Mouse (Mus musculus) erythroblast, embryonic 14.5 days (primary cell): ENCODE results near the gene Ecsit. TPM values are rescaled to one million over a fixed set of nuclear protein-coding genes. Genes with fewer than 3 reads are reported as not detected.
A peak's percentile ranks its signal among the peaks of the same experiment; 100 is the strongest.

Source experiments
- H3K27me3 ChIP-seq: 2 replicates; pipeline ENCODE4 v1.6.1; 2012; ENCODE audit warnings: inconsistent platforms; ENCODE audit not compliant: control insufficient read depth
- H3K36me3 ChIP-seq: 2 replicates; pipeline ENCODE4 v1.6.1; 2012; ENCODE audit warnings: mild to moderate bottlenecking, inconsistent platforms; ENCODE audit not compliant: control insufficient read depth
- H3K4me1 ChIP-seq: 2 replicates; pipeline ENCODE4 v1.6.1; 2012; ENCODE audit warnings: inconsistent platforms; ENCODE audit not compliant: control insufficient read depth
- H3K4me3 ChIP-seq: replicated peaks from 2 replicates; pipeline ENCODE3; 2012; ENCODE audit warnings: moderate library complexity, mild to moderate bottlenecking, inconsistent platforms
- H3K9me3 ChIP-seq: 2 replicates; pipeline ENCODE4 v1.6.1; 2012; ENCODE audit warnings: low read length, inconsistent platforms, mixed read lengths; ENCODE audit not compliant: control insufficient read depth
- GATA1 ChIP-seq: IDR thresholded peaks from 2 replicates; pipeline ENCODE4 v1.6.1; 2012; ENCODE audit warnings: low read length, inconsistent platforms, mixed read lengths
- TAL1 ChIP-seq: IDR thresholded peaks from 3 replicates; pipeline ENCODE4 v1.6.1; 2012; ENCODE audit warnings: low read length, inconsistent platforms, mixed read lengths
- polyA plus RNA-seq: library from polyadenylated mRNA; stranded (reverse); fragments of >175 nt; gene quantifications from 2 replicates; pipeline ENCODE4 v1.2.3, GENCODE M21; 2012

The Ecsit gene
- polyA plus RNA-seq, 1 experiment: 3.0 TPM

GRCm38 (mm10) chr9:22056303-22056910 lies 28.8 kb downstream of the Ecsit start:
- Histone ChIP-seq H3K27me3 (peaks cover 45% of the 10 kb centered on the region), H3K4me3 (no peak overlapping the region), H3K36me3 (peaks cover 44% of the 10 kb centered on the region), H3K9me3 (peaks cover 10% of the 10 kb centered on the region; the same call in 1 of the 2 replicates), H3K4me1 (peaks cover 18% of the 10 kb centered on the region)
- TF ChIP-seq GATA1 (no peak), TAL1 (no peak)

- Histone ChIP-seq H3K27me3 (peaks cover 52% of the 10 kb centered on the region), H3K4me1 (peaks cover 25% of the 10 kb centered on the region), H3K9me3 (peaks cover 17% of the 10 kb centered on the region), H3K36me3 (peaks cover 38% of the 10 kb centered on the region), H3K4me3 (no peak overlapping the region)
- no peak for TF ChIP-seq GATA1
- no peak for TF ChIP-seq TAL1
These were observed 29.5 kb downstream of the Ecsit start for GRCm38 (mm10) chr9:22055713-22056112.

GRCm38 (mm10) chr9:22054411-22055076 lies 30.7 kb downstream of the Ecsit start:
- peaks cover 64% of the 10 kb centered on the region for H3K27me3 ChIP-seq
- TF ChIP-seq GATA1 (no peak), TAL1 (no peak)
- H3K4me3 ChIP-seq: no peak overlapping the region
- peaks cover 24% of the 10 kb centered on the region for H3K9me3 ChIP-seq
- H3K4me1 ChIP-seq: peaks cover 37% of the 10 kb centered on the region
- H3K36me3 ChIP-seq: peaks cover 32% of the 10 kb centered on the region

- peaks cover 24% of the 10 kb centered on the region for H3K9me3 ChIP-seq
- H3K27me3 ChIP-seq: peaks cover 73% of the 10 kb centered on the region
- H3K36me3 ChIP-seq: peaks cover 23% of the 10 kb centered on the region
- peaks cover 44% of the 10 kb centered on the region for H3K4me1 ChIP-seq
- no peak overlapping the region for H3K4me3 ChIP-seq
- TF ChIP-seq GATA1: no peak
- TF ChIP-seq TAL1: no peak
These were observed 31.6 kb downstream of the Ecsit start for GRCm38 (mm10) chr9:22053657-22054056.

- Histone ChIP-seq H3K4me1 (peaks cover 44% of the 10 kb centered on the region), H3K27me3 (peaks cover 90% of the 10 kb centered on the region), H3K36me3 (peaks cover 5% of the 10 kb centered on the region), H3K4me3 (peak within 1 kb of the TSS; percentile 4), H3K9me3 (peaks cover 24% of the 10 kb centered on the region)
- TF ChIP-seq TAL1: no peak
- TF ChIP-seq GATA1: no peak
These were observed 33.3 kb downstream of the Ecsit start, which contains the start of gene Elavl3 for GRCm38 (mm10) chr9:22051958-22052254. Gene Elavl3, minus strand, starts transcription at chr9:22052023.

- peaks cover 93% of the 10 kb centered on the region for H3K27me3 ChIP-seq
- no peak for TF ChIP-seq TAL1
- TF ChIP-seq GATA1: no peak
- H3K9me3 ChIP-seq: peaks cover 24% of the 10 kb centered on the region
- peaks cover 44% of the 10 kb centered on the region for H3K4me1 ChIP-seq
- H3K36me3 ChIP-seq: peaks cover 2% of the 10 kb centered on the region
- peak overlapping the region; percentile 4 for H3K4me3 ChIP-seq
These were observed 33.9 kb downstream of the Ecsit start for GRCm38 (mm10) chr9:22051161-22051957.

- Histone ChIP-seq H3K27me3 (peaks cover 92% of the 10 kb centered on the region), H3K9me3 (peaks cover 24% of the 10 kb centered on the region), H3K36me3 (no peaks in the 10 kb centered on the region), H3K4me1 (peaks cover 44% of the 10 kb centered on the region), H3K4me3 (peak overlapping the region; percentile 21)
- no peak for TF ChIP-seq TAL1
- TF ChIP-seq GATA1: no peak
These were observed 34.8 kb downstream of the Ecsit start for GRCm38 (mm10) chr9:22050351-22050889.

- TF ChIP-seq GATA1 (no peak), TAL1 (no peak)
- Histone ChIP-seq H3K9me3 (peaks cover 24% of the 10 kb centered on the region), H3K4me3 (no peak overlapping the region), H3K36me3 (no peaks in the 10 kb centered on the region), H3K4me1 (peaks cover 38% of the 10 kb centered on the region), H3K27me3 (peaks cover 86% of the 10 kb centered on the region)
These were observed 35.4 kb downstream of the Ecsit start for GRCm38 (mm10) chr9:22049721-22050270.
